Mouse (Mus musculus) limb, embryonic 14.5 days (tissue): ENCODE data around the gene Tent4a. TPM values are rescaled to one million over a fixed set of nuclear protein-coding genes. Genes with fewer than 3 reads are reported as not detected.

Experiments
- ATAC-seq: fragments of 200-750 bp; cut with Nextera tagmentation; 2 replicates; pipeline ENCODE4 v1.8.0; 2017; ENCODE audit warnings: low read depth, moderate number of reproducible peaks, moderate TSS enrichment; ENCODE audit not compliant: low FRiP score
- DNase-seq: peaks from one replicate; pipeline ENCODE4 v3.0.0-alpha.2; 2015; ENCODE audit warnings: low spot score
- H3K27ac ChIP-seq: fragments of 300-500 bp; sonication (generic); replicated peaks from 2 replicates; pipeline ENCODE4 v1.5.1; 2014; ENCODE audit warnings: low read depth, mild to moderate bottlenecking, low read length, moderate library complexity, mixed read lengths
- H3K27me3 ChIP-seq: fragments of 300-500 bp; sonication (generic); 2 replicates; pipeline ENCODE4 v1.6.1; 2014; ENCODE audit warnings: low read length, mixed read lengths; ENCODE audit not compliant: control insufficient read depth, insufficient read depth
- H3K36me3 ChIP-seq: fragments of 300-500 bp; sonication (generic); 2 replicates; pipeline ENCODE4 v1.6.1; 2014; ENCODE audit warnings: mild to moderate bottlenecking, low read length, moderate library complexity, mixed read lengths; ENCODE audit not compliant: control insufficient read depth, insufficient read depth
- H3K4me1 ChIP-seq: fragments of 300-500 bp; sonication (generic); 2 replicates; pipeline ENCODE4 v1.6.1; 2014; ENCODE audit warnings: antibody characterized with exemption, low read length, mixed read lengths; ENCODE audit not compliant: control insufficient read depth, insufficient read depth
- H3K4me2 ChIP-seq: fragments of 300-500 bp; sonication (generic); replicated peaks from 2 replicates; pipeline ENCODE4 v1.6.1; 2014; ENCODE audit warnings: low read depth, mild to moderate bottlenecking, low read length, moderate library complexity; ENCODE audit not compliant: severe bottlenecking
- H3K4me3 ChIP-seq: fragments of 300-500 bp; sonication (generic); replicated peaks from 2 replicates; pipeline ENCODE4 v1.5.1; 2014; ENCODE audit warnings: low read length
- H3K9ac ChIP-seq: fragments of 300-500 bp; sonication (generic); 2 replicates; pipeline ENCODE4 v1.6.1; 2014; ENCODE audit warnings: mild to moderate bottlenecking, low read depth, low read length, moderate library complexity; ENCODE audit not compliant: severe bottlenecking
- H3K9me3 ChIP-seq: fragments of 300-500 bp; sonication (generic); 2 replicates; pipeline ENCODE4 v1.6.1; 2016; ENCODE audit warnings: low read length; ENCODE audit not compliant: control insufficient read depth
- POLR2A ChIP-seq: fragments of 200-500 bp; IDR thresholded peaks from 2 replicates; pipeline ENCODE4 v1.8.0; 2012; ENCODE audit warnings: inconsistent platforms, mild to moderate bottlenecking, moderate library complexity, borderline replicate concordance; ENCODE audit not compliant: insufficient read depth, insufficient read length; ENCODE audit errors: extremely low read depth
- WGBS: fragments of 180-500 bp; shearing (Covaris S2); extraction: QIAGEN DNeasy Blood & Tissue Kit; methylation state at CpG from one replicate; pipeline ENCODE4 v1.1.7; 2014; 5-methylcytosine and 5-hydroxymethylcytosine counted together
- polyA plus RNA-seq, 2 experiments: library from polyadenylated mRNA; depleted of rRNA in 1 of 2; stranded (reverse) in 1 of 2; unstranded in 1 of 2; fragments of >200 nt; fragmentation: Nextera tagmentation in 1 of 2; extraction: Ambion mirVana in 1 of 2; gene quantifications; 2 replicates each; pipeline versions ENCODE4 v1.2.1 to v1.2.3; 2012 to 2014

Gene Tent4a
- polyA plus RNA-seq, 2 experiments, result 8.7 to 25.7 TPM

DNA sequence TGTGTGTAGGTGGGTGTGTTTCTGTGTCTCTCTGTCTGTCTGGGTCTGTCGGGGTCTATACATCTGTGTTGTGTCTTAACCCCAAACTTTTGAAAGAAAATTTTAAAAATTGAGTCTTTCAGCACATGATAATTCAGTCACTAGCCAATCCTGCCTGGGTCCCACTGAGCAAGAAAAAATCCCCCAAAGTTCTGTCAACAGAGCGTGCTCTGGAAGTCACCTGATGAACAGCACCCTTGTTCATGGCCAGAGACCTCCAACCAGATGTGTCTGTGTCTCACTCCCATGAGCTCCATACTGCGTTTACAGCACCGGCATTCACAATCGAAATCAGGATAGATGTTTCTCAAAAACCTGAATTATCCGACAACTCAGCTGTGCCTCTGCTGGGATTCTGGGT is 76.0 kb downstream of the Tent4a start:
- Histone ChIP-seq H3K4me1 (no peaks in the 10 kb centered on the region; the same call in 1 of the 2 replicates), H3K4me3 (no peak overlapping the region), H3K27me3 (no peaks in the 10 kb centered on the region), H3K9ac (no peak overlapping the region), H3K4me2 (no peak overlapping the region), H3K36me3 (no peaks in the 10 kb centered on the region), H3K27ac (no peak overlapping the region), H3K9me3 (no peaks in the 10 kb centered on the region)
- ATAC-seq (no peak), DNase-seq (no peak)
- no peak for TF ChIP-seq POLR2A
- 94% methylated on average over 6 of the region's 6 CpGs for WGBS

DNA sequence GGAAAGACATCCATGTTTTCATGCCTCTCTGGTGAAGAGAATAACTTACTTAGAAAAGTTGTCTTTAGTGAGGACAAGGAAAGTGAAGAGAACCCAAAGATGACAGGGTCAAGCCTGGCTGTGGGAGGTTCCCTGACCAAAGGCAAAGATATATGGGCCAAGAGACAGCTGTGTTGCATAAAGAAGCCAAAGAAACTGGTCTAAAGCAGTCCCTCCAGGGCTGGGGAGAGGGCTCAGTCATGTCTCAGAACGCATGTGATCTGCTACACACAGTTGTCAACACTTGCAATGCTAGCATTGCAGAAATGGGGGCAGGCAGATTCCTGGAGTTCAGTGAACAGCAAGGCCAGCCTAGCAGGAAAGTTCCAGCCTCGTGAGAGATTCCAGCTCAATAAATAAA is 77.3 kb downstream of the Tent4a start:
- DNase-seq (no peak), ATAC-seq (no peak)
- Histone ChIP-seq H3K4me3 (no peak overlapping the region), H3K9me3 (no peaks in the 10 kb centered on the region), H3K4me2 (no peak overlapping the region), H3K9ac (no peak overlapping the region), H3K27me3 (no peaks in the 10 kb centered on the region), H3K36me3 (no peaks in the 10 kb centered on the region), H3K4me1 (no peaks in the 10 kb centered on the region; the same call in 1 of the 2 replicates), H3K27ac (no peak overlapping the region)
- no peak for TF ChIP-seq POLR2A
- WGBS, result 60% methylated on average over 2 of the region's 2 CpGs

DNA sequence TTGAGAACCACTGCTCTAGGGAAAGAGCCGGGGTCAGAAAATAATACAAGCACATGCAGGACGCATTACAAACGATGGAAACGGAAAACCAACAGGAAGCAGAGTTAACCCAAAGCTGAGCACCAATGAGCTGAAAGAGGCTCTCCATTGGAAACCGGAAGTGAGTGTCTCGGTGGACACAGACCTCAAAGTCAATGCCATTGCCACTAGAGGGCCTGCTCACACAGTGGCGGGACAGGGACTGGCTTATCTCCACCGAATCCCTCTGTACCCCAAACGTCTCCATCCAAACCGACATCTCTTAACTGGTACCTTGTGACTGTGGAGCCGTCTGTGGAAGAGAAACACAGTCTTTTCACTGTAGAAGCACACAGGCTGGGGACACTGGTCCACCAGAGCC is 77.8 kb downstream of the Tent4a start:
- ATAC-seq (no peak), DNase-seq (no peak)
- H3K36me3 ChIP-seq, result no peaks in the 10 kb centered on the region
- no peak overlapping the region for H3K4me2 ChIP-seq
- no peak for TF ChIP-seq POLR2A
- no peaks in the 10 kb centered on the region; the same call in 1 of the 2 replicates for H3K4me1 ChIP-seq
- no peaks in the 10 kb centered on the region for H3K9me3 ChIP-seq
- no peak overlapping the region for H3K27ac ChIP-seq
- 82% methylated on average over 11 of the region's 11 CpGs for WGBS
- H3K27me3 ChIP-seq, result no peaks in the 10 kb centered on the region
- no peak overlapping the region for H3K4me3 ChIP-seq
- H3K9ac ChIP-seq, result no peak overlapping the region

DNA sequence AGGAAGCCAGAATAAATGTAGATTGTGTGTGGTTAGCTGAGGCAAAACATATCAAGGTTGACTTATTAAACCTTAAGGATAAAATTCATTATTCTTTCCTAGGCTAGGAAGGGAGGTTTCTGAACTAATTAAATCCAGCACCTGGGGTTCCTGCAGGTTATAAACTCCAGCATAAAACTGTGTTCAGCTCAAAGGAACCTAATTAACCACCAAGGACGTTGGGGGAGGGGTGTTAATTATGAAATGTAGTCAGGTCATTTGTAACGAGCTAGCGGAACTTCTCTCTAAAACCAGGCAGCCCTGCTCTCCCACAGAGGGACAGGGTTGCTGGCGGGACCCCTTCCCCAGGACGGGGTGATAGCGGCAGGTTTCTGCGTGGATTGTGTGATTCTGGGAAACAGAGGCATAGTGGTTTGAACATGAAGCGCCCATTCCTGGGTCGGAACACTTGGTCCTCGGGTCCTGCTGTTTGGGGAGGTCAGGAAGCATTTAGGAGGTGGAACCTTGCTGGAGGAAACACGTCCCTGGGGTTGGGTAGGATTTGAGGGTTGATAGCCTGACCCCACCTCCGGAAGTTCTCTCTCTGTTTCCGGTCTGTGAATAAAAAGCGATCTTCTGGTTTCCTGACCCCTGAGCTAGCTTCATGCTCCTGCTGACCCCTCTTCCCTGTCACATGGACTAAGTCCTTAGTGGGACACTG is 78.8 kb downstream of the Tent4a start:
- no peak for DNase-seq
- 36% methylated on average over 14 of the region's 14 CpGs for WGBS

More for the DNA sequence above, 78.8 kb downstream of the Tent4a start:
- no peak overlapping the region for H3K4me2 ChIP-seq
- no peaks in the 10 kb centered on the region for H3K9me3 ChIP-seq
- H3K4me1 ChIP-seq, result no peaks in the 10 kb centered on the region; the same call in 1 of the 2 replicates
- H3K27me3 ChIP-seq, result no peaks in the 10 kb centered on the region
- no peak overlapping the region for H3K4me3 ChIP-seq
- no peak overlapping the region for H3K9ac ChIP-seq
- H3K36me3 ChIP-seq, result no peaks in the 10 kb centered on the region
- H3K27ac ChIP-seq, result no peak overlapping the region
- no peak for TF ChIP-seq POLR2A
- no peak for ATAC-seq

Other genes with a start within 250 kb of the Tent4a start
- gene Nsun2, start 871 bp downstream of the Tent4a start, polyA plus RNA-seq (2012; rRNA removed), result 102 and 106 TPM in 2 replicates
- 130 and 134 TPM in 2 replicates for gene Nsun2, start 871 bp downstream of the Tent4a start, polyA plus RNA-seq (2014; fragmentation: Nextera tagmentation; extraction: Ambion mirVana)
- 15.9 and 17.5 TPM in 2 replicates for gene Srd5a1, start 76.8 kb upstream of the Tent4a start, polyA plus RNA-seq (2012; rRNA removed)
- gene Srd5a1, start 76.8 kb upstream of the Tent4a start, polyA plus RNA-seq (2014; fragmentation: Nextera tagmentation; extraction: Ambion mirVana), result 41.2 and 43.4 TPM in 2 replicates
- 13.9 and 18.2 TPM in 2 replicates for gene Ube2ql1, start 205.3 kb upstream of the Tent4a start, polyA plus RNA-seq (2012; rRNA removed)
- gene Ube2ql1, start 205.3 kb upstream of the Tent4a start, polyA plus RNA-seq (2014; fragmentation: Nextera tagmentation; extraction: Ambion mirVana), result 4.0 and 5.3 TPM in 2 replicates